Mouse (Mus musculus): ENCODE data around the gene Rbpms2. TPM values are rescaled to one million over a fixed set of nuclear protein-coding genes. Genes with fewer than 3 reads are reported as not detected.
A peak's percentile ranks its signal among the peaks of the same experiment; 100 is the strongest.

Rbpms2 gene
- 9.6 TPM in 1 of 2 replicates, not detected in the other for total RNA-seq (2015; ENCODE audit: low replicate concordance)
- total RNA-seq (2017; ENCODE audit: low replicate concordance): not detected in 2 replicates

GRCm38 (mm10) chr9:65629025-65629766, at the start of gene Rbpms2:
Gene Rbpms2 (plus strand): TSS chr9:65629648.
- ATAC-seq (replicated peaks; ENCODE audit: low FRiP score, poor library complexity, severe bottlenecking): no peak

GRCm38 (mm10) chr9:65579781-65580371, 49.6 kb upstream of the Rbpms2 start, which contains the start of gene Plekho2:
Gene Plekho2 (minus strand): TSS chr9:65580040.
- peak; percentile 60 for ATAC-seq (replicated peaks; ENCODE audit: low FRiP score, poor library complexity, severe bottlenecking)

- ATAC-seq (replicated peaks; ENCODE audit: low FRiP score, poor library complexity, severe bottlenecking): peak; percentile 76
These were observed 48.8 kb upstream of the Rbpms2 start for GRCm38 (mm10) chr9:65580401-65581256.

- ATAC-seq (replicated peaks; ENCODE audit: low FRiP score, poor library complexity, severe bottlenecking): no peak
These were observed 46.4 kb upstream of the Rbpms2 start for GRCm38 (mm10) chr9:65583045-65583444.

GRCm38 (mm10) chr9:65586406-65587269, 42.8 kb upstream of the Rbpms2 start, which contains the start of gene Pif1:
Gene Pif1 (plus strand): TSS chr9:65587160.
- ATAC-seq (replicated peaks; ENCODE audit: low FRiP score, poor library complexity, severe bottlenecking): peak; percentile 89

- peak; percentile 15; the same call in 1 of the 2 replicates for ATAC-seq (replicated peaks; ENCODE audit: low FRiP score, poor library complexity, severe bottlenecking)
These were observed 42.2 kb upstream of the Rbpms2 start for GRCm38 (mm10) chr9:65587270-65587572.

- peak; percentile 35 for ATAC-seq (replicated peaks; ENCODE audit: low FRiP score, poor library complexity, severe bottlenecking)
These were observed 41.7 kb upstream of the Rbpms2 start for GRCm38 (mm10) chr9:65587573-65588358.

- no peak for ATAC-seq (replicated peaks; ENCODE audit: low FRiP score, poor library complexity, severe bottlenecking)
These were observed 40.4 kb upstream of the Rbpms2 start for GRCm38 (mm10) chr9:65589091-65589490.

GRCm38 (mm10) chr9:65592721-65593120, 36.7 kb upstream of the Rbpms2 start:
- no peak for ATAC-seq (replicated peaks; ENCODE audit: low FRiP score, poor library complexity, severe bottlenecking)

- no peak for ATAC-seq (replicated peaks; ENCODE audit: low FRiP score, poor library complexity, severe bottlenecking)
These were observed 35.9 kb upstream of the Rbpms2 start for GRCm38 (mm10) chr9:65593596-65593995.

- ATAC-seq (replicated peaks; ENCODE audit: low FRiP score, poor library complexity, severe bottlenecking): peak; percentile 60; the same call in 1 of the 2 replicates
These were observed 30.6 kb upstream of the Rbpms2 start for GRCm38 (mm10) chr9:65598765-65599249.

GRCm38 (mm10) chr9:65600951-65601350, 28.5 kb upstream of the Rbpms2 start:
- no peak for ATAC-seq (replicated peaks; ENCODE audit: low FRiP score, poor library complexity, severe bottlenecking)

- ATAC-seq (replicated peaks; ENCODE audit: low FRiP score, poor library complexity, severe bottlenecking): no peak
These were observed 25.9 kb upstream of the Rbpms2 start for GRCm38 (mm10) chr9:65603401-65604102.

- ATAC-seq (replicated peaks; ENCODE audit: low FRiP score, poor library complexity, severe bottlenecking): peak; percentile 73
These were observed 23.8 kb upstream of the Rbpms2 start for GRCm38 (mm10) chr9:65605471-65606136.

GRCm38 (mm10) chr9:65606321-65607109, 22.9 kb upstream of the Rbpms2 start:
- no peak for ATAC-seq (replicated peaks; ENCODE audit: low FRiP score, poor library complexity, severe bottlenecking)

- ATAC-seq (replicated peaks; ENCODE audit: low FRiP score, poor library complexity, severe bottlenecking): no peak
These were observed 22.3 kb upstream of the Rbpms2 start for GRCm38 (mm10) chr9:65607120-65607519.

Measured in erythroid progenitor cell, adult 5-6 weeks (primary cell).